Mouse (Mus musculus): Measurements from ENCODE around the gene Adgrv1. TPM values are rescaled to one million over a fixed set of nuclear protein-coding genes. Genes with fewer than 3 reads are reported as not detected.

The Adgrv1 gene
- polyA plus RNA-seq, 1 experiment from 2014 or later, result 2.4 TPM

GRCm38 (mm10) chr13:81316581-81316980 is 316.4 kb downstream of the Adgrv1 start:
- no peaks in the 10 kb centered on the region for H3K27me3 ChIP-seq
- no peaks in the 10 kb centered on the region for H3K9me3 ChIP-seq
- H3K4me1 ChIP-seq, result peaks cover 8% of the 10 kb centered on the region; the same call in 1 of the 2 replicates
- no peak overlapping the region for H3K27ac ChIP-seq
- no peak for ATAC-seq (ENCODE audit: borderline replicate concordance, extremely low read depth, low FRiP score, low TSS enrichment)
- 75% methylated on average over 4 of the region's 4 CpGs for WGBS
- no peaks in the 10 kb centered on the region for H3K36me3 ChIP-seq
- H3K9ac ChIP-seq, result no peak overlapping the region
- no peak overlapping the region for H3K4me3 ChIP-seq
- no peak overlapping the region for H3K4me2 ChIP-seq

- Histone ChIP-seq H3K4me3 (no peak overlapping the region), H3K27me3 (no peaks in the 10 kb centered on the region), H3K4me1 (peaks cover 8% of the 10 kb centered on the region; the same call in 1 of the 2 replicates), H3K9ac (no peak overlapping the region), H3K36me3 (no peaks in the 10 kb centered on the region), H3K9me3 (no peaks in the 10 kb centered on the region), H3K27ac (no peak overlapping the region), H3K4me2 (no peak overlapping the region)
- 38% methylated on average over 7 of the region's 7 CpGs for WGBS
- peak; percentile 78; the same call in 1 of the 2 replicates for ATAC-seq (ENCODE audit: borderline replicate concordance, extremely low read depth, low FRiP score, low TSS enrichment)
Measured at GRCm38 (mm10) chr13:81314306-81315120, 318.4 kb downstream of the Adgrv1 start.

- H3K4me3 ChIP-seq, result no peak overlapping the region
- peaks cover 8% of the 10 kb centered on the region; the same call in 1 of the 2 replicates for H3K4me1 ChIP-seq
- 45% methylated on average over 5 of the region's 5 CpGs for WGBS
- ATAC-seq (ENCODE audit: borderline replicate concordance, extremely low read depth, low FRiP score, low TSS enrichment), result no peak
- no peaks in the 10 kb centered on the region for H3K9me3 ChIP-seq
- H3K27ac ChIP-seq, result no peak overlapping the region
- H3K36me3 ChIP-seq, result no peaks in the 10 kb centered on the region
- H3K9ac ChIP-seq, result no peak overlapping the region
- no peak overlapping the region for H3K4me2 ChIP-seq
- H3K27me3 ChIP-seq, result no peaks in the 10 kb centered on the region
Measured at GRCm38 (mm10) chr13:81312148-81312547, 320.8 kb downstream of the Adgrv1 start.

- H3K27me3 ChIP-seq, result no peaks in the 10 kb centered on the region
- WGBS, result 69% methylated on average over 1 of the region's 1 CpGs
- no peak overlapping the region for H3K27ac ChIP-seq
- no peak overlapping the region for H3K4me3 ChIP-seq
- H3K9me3 ChIP-seq, result no peaks in the 10 kb centered on the region
- ATAC-seq (ENCODE audit: borderline replicate concordance, extremely low read depth, low FRiP score, low TSS enrichment), result no peak
- no peak overlapping the region for H3K4me2 ChIP-seq
- no peaks in the 10 kb centered on the region for H3K36me3 ChIP-seq
- H3K9ac ChIP-seq, result no peak overlapping the region
- no peaks in the 10 kb centered on the region for H3K4me1 ChIP-seq
Measured at GRCm38 (mm10) chr13:81300851-81301250, 332.1 kb downstream of the Adgrv1 start.

- H3K36me3 ChIP-seq, result no peaks in the 10 kb centered on the region
- H3K4me2 ChIP-seq, result no peak overlapping the region
- H3K9ac ChIP-seq, result no peak overlapping the region
- H3K27me3 ChIP-seq, result no peaks in the 10 kb centered on the region
- no peaks in the 10 kb centered on the region for H3K9me3 ChIP-seq
- WGBS, result 35% methylated on average over 1 of the region's 1 CpGs
- no peak overlapping the region for H3K4me3 ChIP-seq
- H3K27ac ChIP-seq, result no peak overlapping the region
- no peak for ATAC-seq (ENCODE audit: borderline replicate concordance, extremely low read depth, low FRiP score, low TSS enrichment)
- H3K4me1 ChIP-seq, result no peaks in the 10 kb centered on the region
Measured at GRCm38 (mm10) chr13:81294106-81294505, 338.8 kb downstream of the Adgrv1 start.

- no peaks in the 10 kb centered on the region for H3K9me3 ChIP-seq
- no peak for ATAC-seq (ENCODE audit: borderline replicate concordance, extremely low read depth, low FRiP score, low TSS enrichment)
- WGBS, result 78% methylated on average over 6 of the region's 6 CpGs
- no peak overlapping the region for H3K4me2 ChIP-seq
- no peaks in the 10 kb centered on the region for H3K36me3 ChIP-seq
- 0 out of 2 replicates have a peak, but pooled peaks cover 6% of the 10 kb centered on the region for H3K4me1 ChIP-seq
- no peak overlapping the region for H3K27ac ChIP-seq
- no peak overlapping the region for H3K4me3 ChIP-seq
- H3K9ac ChIP-seq, result no peak overlapping the region
- H3K27me3 ChIP-seq, result no peaks in the 10 kb centered on the region
Measured at GRCm38 (mm10) chr13:81282193-81282592, 350.8 kb downstream of the Adgrv1 start.

GRCm38 (mm10) chr13:81280650-81281229 is 352.2 kb downstream of the Adgrv1 start:
- Histone ChIP-seq H3K9ac (no peak overlapping the region), H3K4me1 (0 out of 2 replicates have a peak, but pooled peaks cover 6% of the 10 kb centered on the region), H3K9me3 (no peaks in the 10 kb centered on the region), H3K4me3 (no peak overlapping the region), H3K27ac (no peak overlapping the region), H3K27me3 (no peaks in the 10 kb centered on the region), H3K4me2 (no peak overlapping the region), H3K36me3 (no peaks in the 10 kb centered on the region)
- ATAC-seq (ENCODE audit: borderline replicate concordance, extremely low read depth, low FRiP score, low TSS enrichment), result no peak
- WGBS, result 89% methylated on average over 1 of the region's 1 CpGs

GRCm38 (mm10) chr13:81279351-81279736 is 353.6 kb downstream of the Adgrv1 start:
- H3K4me1 ChIP-seq, result 0 out of 2 replicates have a peak, but pooled peaks cover 6% of the 10 kb centered on the region
- H3K4me2 ChIP-seq, result no peak overlapping the region
- H3K36me3 ChIP-seq, result no peaks in the 10 kb centered on the region
- H3K4me3 ChIP-seq, result no peak overlapping the region
- WGBS, result 57% methylated on average over 5 of the region's 5 CpGs
- no peak overlapping the region for H3K9ac ChIP-seq
- no peak for ATAC-seq (ENCODE audit: borderline replicate concordance, extremely low read depth, low FRiP score, low TSS enrichment)
- H3K27ac ChIP-seq, result no peak overlapping the region
- no peaks in the 10 kb centered on the region for H3K9me3 ChIP-seq
- H3K27me3 ChIP-seq, result no peaks in the 10 kb centered on the region

- Histone ChIP-seq H3K9me3 (no peaks in the 10 kb centered on the region), H3K36me3 (no peaks in the 10 kb centered on the region), H3K4me3 (no peak overlapping the region), H3K27me3 (no peaks in the 10 kb centered on the region), H3K27ac (no peak overlapping the region), H3K4me1 (0 out of 2 replicates have a peak, but pooled peaks cover 6% of the 10 kb centered on the region), H3K4me2 (no peak overlapping the region), H3K9ac (no peak overlapping the region)
- no peak; the same call in 1 of the 2 replicates for ATAC-seq (ENCODE audit: borderline replicate concordance, extremely low read depth, low FRiP score, low TSS enrichment)
- WGBS, result 44% methylated on average over 2 of the region's 2 CpGs
Measured at GRCm38 (mm10) chr13:81278669-81279350, 354.1 kb downstream of the Adgrv1 start.

GRCm38 (mm10) chr13:81273837-81274236 is 359.1 kb downstream of the Adgrv1 start:
- Histone ChIP-seq H3K36me3 (no peaks in the 10 kb centered on the region), H3K4me3 (no peak overlapping the region), H3K9ac (no peak overlapping the region), H3K9me3 (no peaks in the 10 kb centered on the region), H3K4me1 (no peaks in the 10 kb centered on the region), H3K27ac (no peak overlapping the region), H3K27me3 (no peaks in the 10 kb centered on the region), H3K4me2 (no peak overlapping the region)
- ATAC-seq (ENCODE audit: borderline replicate concordance, extremely low read depth, low FRiP score, low TSS enrichment), result no peak
- 77% methylated on average over 1 of the region's 1 CpGs for WGBS

- Histone ChIP-seq H3K27me3 (no peaks in the 10 kb centered on the region), H3K4me2 (no peak overlapping the region), H3K4me3 (no peak overlapping the region), H3K27ac (no peak overlapping the region), H3K36me3 (no peaks in the 10 kb centered on the region), H3K4me1 (no peaks in the 10 kb centered on the region), H3K9ac (no peak overlapping the region), H3K9me3 (no peaks in the 10 kb centered on the region)
- 82% methylated on average over 6 of the region's 6 CpGs for WGBS
- ATAC-seq (ENCODE audit: borderline replicate concordance, extremely low read depth, low FRiP score, low TSS enrichment), result no peak
Measured at GRCm38 (mm10) chr13:81270396-81270795, 362.6 kb downstream of the Adgrv1 start.

- no peaks in the 10 kb centered on the region for H3K27me3 ChIP-seq
- no peak overlapping the region for H3K4me2 ChIP-seq
- no peaks in the 10 kb centered on the region for H3K36me3 ChIP-seq
- H3K9ac ChIP-seq, result no peak overlapping the region
- no peak for ATAC-seq (ENCODE audit: borderline replicate concordance, extremely low read depth, low FRiP score, low TSS enrichment)
- H3K9me3 ChIP-seq, result no peaks in the 10 kb centered on the region
- no peak overlapping the region for H3K4me3 ChIP-seq
- H3K27ac ChIP-seq, result no peak overlapping the region
- H3K4me1 ChIP-seq, result no peaks in the 10 kb centered on the region
- 75% methylated on average over 6 of the region's 6 CpGs for WGBS
Measured at GRCm38 (mm10) chr13:81269056-81269455, 363.9 kb downstream of the Adgrv1 start.
